Mouse (Mus musculus) cerebellum, adult (tissue): ENCODE measurements around the gene Gpr183.

Experiments
- ATAC-seq: cut with Nextera tagmentation; 2 replicates; pipeline ENCODE4 v1.9.2; 2017; ENCODE audit warnings: mild to moderate bottlenecking, moderate library complexity, mixed read lengths; ENCODE audit not compliant: insufficient number of reproducible peaks, low FRiP score, low TSS enrichment

The Gpr183 gene

GRCm38 (mm10) chr14:121958041-121958750, 6.8 kb downstream of the Gpr183 start:
- no peak for ATAC-seq

GRCm38 (mm10) chr14:121957176-121957871, 7.7 kb downstream of the Gpr183 start:
- ATAC-seq, result no peak

GRCm38 (mm10) chr14:121956291-121956690, 8.7 kb downstream of the Gpr183 start:
- no peak for ATAC-seq

- ATAC-seq, result no peak
Observed at GRCm38 (mm10) chr14:121955176-121955795, 9.7 kb downstream of the Gpr183 start.

GRCm38 (mm10) chr14:121954608-121955007, 10.4 kb downstream of the Gpr183 start:
- ATAC-seq, result no peak

- ATAC-seq, result no peak
Observed at GRCm38 (mm10) chr14:121954129-121954528, 10.9 kb downstream of the Gpr183 start.

- ATAC-seq, result no peak
Observed at GRCm38 (mm10) chr14:121952046-121952400, 13.0 kb downstream of the Gpr183 start.

GRCm38 (mm10) chr14:121951399-121952045, 13.5 kb downstream of the Gpr183 start:
- ATAC-seq, result no peak

- no peak for ATAC-seq
Observed at GRCm38 (mm10) chr14:121949897-121950296, 15.1 kb downstream of the Gpr183 start.

- ATAC-seq, result no peak
Observed at GRCm38 (mm10) chr14:121949436-121949835, 15.6 kb downstream of the Gpr183 start.

- no peak for ATAC-seq
Observed at GRCm38 (mm10) chr14:121947966-121948365, 17.0 kb downstream of the Gpr183 start.

GRCm38 (mm10) chr14:121947201-121947760, 17.7 kb downstream of the Gpr183 start:
- no peak for ATAC-seq

GRCm38 (mm10) chr14:121946728-121947127, 18.3 kb downstream of the Gpr183 start:
- ATAC-seq, result no peak

- ATAC-seq, result no peak
Observed at GRCm38 (mm10) chr14:121946131-121946530, 18.9 kb downstream of the Gpr183 start.

- no peak for ATAC-seq
Observed at GRCm38 (mm10) chr14:121939582-121939981, 25.4 kb downstream of the Gpr183 start.

GRCm38 (mm10) chr14:121938256-121939191, 26.5 kb downstream of the Gpr183 start:
- ATAC-seq, result no peak

GRCm38 (mm10) chr14:121937601-121938255, 27.3 kb downstream of the Gpr183 start:
- no peak for ATAC-seq

GRCm38 (mm10) chr14:121936856-121937255, 28.1 kb downstream of the Gpr183 start:
- no peak for ATAC-seq

- ATAC-seq, result no peak
Observed at GRCm38 (mm10) chr14:121936356-121936755, 28.6 kb downstream of the Gpr183 start.
